Mouse (Mus musculus) liver, embryonic 16.5 days (tissue): ENCODE data around the gene Zfp568. TPM values are rescaled to one million over a fixed set of nuclear protein-coding genes. Genes with fewer than 3 reads are reported as not detected.

Experiments
- ATAC-seq: fragments of 200-750 bp; cut with Nextera tagmentation; 2 replicates; pipeline ENCODE4 v1.8.0; 2017; ENCODE audit warnings: low read depth, mild to moderate bottlenecking, moderate number of reproducible peaks, moderate library complexity
- H3K27ac ChIP-seq: fragments of 300-500 bp; sonication (generic); 2 replicates; pipeline ENCODE4 v1.5.1; 2014; ENCODE audit warnings: mild to moderate bottlenecking, low read length
- H3K27me3 ChIP-seq: fragments of 300-500 bp; sonication (generic); 2 replicates; pipeline ENCODE4 v1.6.1; 2014; ENCODE audit warnings: low read depth, low read length, mixed read lengths; ENCODE audit not compliant: control insufficient read depth, insufficient read depth
- H3K36me3 ChIP-seq: fragments of 300-500 bp; sonication (generic); 2 replicates; pipeline ENCODE4 v1.6.1; 2014; ENCODE audit warnings: mild to moderate bottlenecking; ENCODE audit not compliant: control insufficient read depth, insufficient read depth
- H3K4me1 ChIP-seq: fragments of 300-500 bp; sonication (generic); 2 replicates; pipeline ENCODE4 v1.6.1; 2014; ENCODE audit warnings: low read depth, low read length, mixed read lengths; ENCODE audit not compliant: control insufficient read depth
- H3K4me2 ChIP-seq: fragments of 300-500 bp; sonication (generic); 2 replicates; pipeline ENCODE4 v1.6.1; 2014; ENCODE audit warnings: low read depth, low read length, mixed read lengths
- H3K4me3 ChIP-seq: fragments of 300-500 bp; sonication (generic); 2 replicates; pipeline ENCODE4 v1.5.1; 2014; ENCODE audit warnings: low read depth, mild to moderate bottlenecking, low read length
- H3K9ac ChIP-seq: fragments of 300-500 bp; sonication (generic); 2 replicates; pipeline ENCODE4 v1.6.1; 2014; ENCODE audit warnings: low read depth, low read length
- H3K9me3 ChIP-seq: fragments of 300-500 bp; sonication (generic); replicated peaks from 2 replicates; pipeline ENCODE4 v1.6.1; 2016; ENCODE audit warnings: low read length; ENCODE audit not compliant: control insufficient read depth
- WGBS: fragments of 180-500 bp; shearing (Covaris S2); extraction: QIAGEN DNeasy Blood & Tissue Kit; methylation state at CpG from one replicate; pipeline ENCODE4 v1.1.7; 2014; ENCODE audit not compliant: insufficient replicate concordance; 5-methylcytosine and 5-hydroxymethylcytosine counted together
- polyA plus RNA-seq: library from polyadenylated mRNA; unstranded; fragments of >200 nt; fragmentation: Nextera tagmentation; extraction: Ambion mirVana; gene quantifications from 2 replicates; pipeline ENCODE4 v1.2.1, GENCODE M21; 2015

Gene Zfp568
- polyA plus RNA-seq, 1 experiment from 2014 or later: 8.1 TPM

GRCm38 (mm10) chr7:30000601-30001000 lies 16.8 kb downstream of the Zfp568 start:
- WGBS: 61% methylated on average over 5 of the region's 5 CpGs
- H3K27ac ChIP-seq: no peak overlapping the region
- no peaks in the 10 kb centered on the region for H3K9me3 ChIP-seq
- H3K4me3 ChIP-seq: no peak overlapping the region
- ATAC-seq: peak; percentile 71
- no peak overlapping the region for H3K9ac ChIP-seq
- no peaks in the 10 kb centered on the region for H3K27me3 ChIP-seq
- H3K36me3 ChIP-seq: peaks cover 17% of the 10 kb centered on the region
- H3K4me2 ChIP-seq: no peak overlapping the region
- no peaks in the 10 kb centered on the region for H3K4me1 ChIP-seq

- no peak overlapping the region for H3K27ac ChIP-seq
- no peaks in the 10 kb centered on the region for H3K27me3 ChIP-seq
- H3K9ac ChIP-seq: no peak overlapping the region
- H3K4me3 ChIP-seq: no peak overlapping the region
- ATAC-seq: no peak
- 65% methylated on average over 1 of the region's 1 CpGs for WGBS
- H3K9me3 ChIP-seq: no peaks in the 10 kb centered on the region
- no peaks in the 10 kb centered on the region for H3K4me1 ChIP-seq
- no peak overlapping the region for H3K4me2 ChIP-seq
- H3K36me3 ChIP-seq: no peaks in the 10 kb centered on the region; the same call in none of the 2 replicates
Measured at GRCm38 (mm10) chr7:30007601-30008000, 23.8 kb downstream of the Zfp568 start.

GRCm38 (mm10) chr7:30008020-30008690 lies 24.4 kb downstream of the Zfp568 start:
- Histone ChIP-seq H3K9ac (no peak overlapping the region), H3K4me1 (no peaks in the 10 kb centered on the region), H3K27ac (0 out of 2 replicates have a peak overlapping the region, but pooled peaks have one; percentile 14), H3K9me3 (no peaks in the 10 kb centered on the region), H3K27me3 (no peaks in the 10 kb centered on the region), H3K4me2 (no peak overlapping the region), H3K36me3 (no peaks in the 10 kb centered on the region; the same call in none of the 2 replicates), H3K4me3 (no peak overlapping the region)
- no peak for ATAC-seq
- WGBS: 67% methylated on average over 6 of the region's 6 CpGs

- no peak for ATAC-seq
- H3K9ac ChIP-seq: no peak overlapping the region
- no peak overlapping the region for H3K27ac ChIP-seq
- 73% methylated on average over 21 of the region's 21 CpGs for WGBS
- no peaks in the 10 kb centered on the region for H3K9me3 ChIP-seq
- no peaks in the 10 kb centered on the region; the same call in none of the 2 replicates for H3K36me3 ChIP-seq
- H3K27me3 ChIP-seq: no peaks in the 10 kb centered on the region
- no peaks in the 10 kb centered on the region for H3K4me1 ChIP-seq
- H3K4me3 ChIP-seq: no peak overlapping the region
- H3K4me2 ChIP-seq: no peak overlapping the region
Measured at GRCm38 (mm10) chr7:30009321-30010085, 25.7 kb downstream of the Zfp568 start.

- Histone ChIP-seq H3K27me3 (no peaks in the 10 kb centered on the region), H3K4me3 (no peak overlapping the region), H3K36me3 (peaks cover 6% of the 10 kb centered on the region), H3K4me2 (no peak overlapping the region), H3K9ac (no peak overlapping the region), H3K27ac (no peak overlapping the region), H3K4me1 (no peaks in the 10 kb centered on the region), H3K9me3 (no peaks in the 10 kb centered on the region)
- no peak for ATAC-seq
- WGBS: 74% methylated on average over 10 of the region's 10 CpGs
Measured at GRCm38 (mm10) chr7:30010551-30011195, 26.9 kb downstream of the Zfp568 start.

- Histone ChIP-seq H3K4me1 (no peaks in the 10 kb centered on the region), H3K36me3 (peaks cover 14% of the 10 kb centered on the region), H3K9ac (no peak overlapping the region), H3K4me3 (no peak overlapping the region), H3K9me3 (no peaks in the 10 kb centered on the region), H3K27me3 (no peaks in the 10 kb centered on the region), H3K27ac (no peak overlapping the region), H3K4me2 (no peak overlapping the region)
- no peak for ATAC-seq
- WGBS: 77% methylated on average over 4 of the region's 4 CpGs
Measured at GRCm38 (mm10) chr7:30012956-30013363, 29.2 kb downstream of the Zfp568 start.

GRCm38 (mm10) chr7:30017226-30017625 lies 33.5 kb downstream of the Zfp568 start:
- WGBS: 72% methylated on average over 6 of the region's 6 CpGs
- ATAC-seq: no peak
- Histone ChIP-seq H3K9me3 (no peaks in the 10 kb centered on the region), H3K4me2 (no peak overlapping the region), H3K4me1 (no peaks in the 10 kb centered on the region), H3K27me3 (no peaks in the 10 kb centered on the region), H3K4me3 (no peak overlapping the region), H3K9ac (no peak overlapping the region), H3K36me3 (peaks cover 22% of the 10 kb centered on the region), H3K27ac (no peak overlapping the region)

GRCm38 (mm10) chr7:30019543-30019942 lies 35.8 kb downstream of the Zfp568 start:
- no peak overlapping the region for H3K27ac ChIP-seq
- H3K9ac ChIP-seq: no peak overlapping the region
- no peak overlapping the region for H3K4me3 ChIP-seq
- peaks cover under 1% of the 10 kb centered on the region for H3K4me1 ChIP-seq
- no peak overlapping the region for H3K4me2 ChIP-seq
- no peaks in the 10 kb centered on the region for H3K27me3 ChIP-seq
- no peaks in the 10 kb centered on the region for H3K9me3 ChIP-seq
- H3K36me3 ChIP-seq: peaks cover 37% of the 10 kb centered on the region
- no peak for ATAC-seq
- WGBS: 88% methylated on average over 2 of the region's 2 CpGs

GRCm38 (mm10) chr7:30023324-30023723 lies 39.6 kb downstream of the Zfp568 start:
- Histone ChIP-seq H3K4me3 (no peak overlapping the region), H3K27ac (no peak overlapping the region), H3K4me1 (peaks cover 3% of the 10 kb centered on the region), H3K36me3 (peaks cover 22% of the 10 kb centered on the region), H3K27me3 (no peaks in the 10 kb centered on the region), H3K4me2 (no peak overlapping the region), H3K9ac (no peak overlapping the region), H3K9me3 (no peaks in the 10 kb centered on the region)
- ATAC-seq: no peak
- 81% methylated on average over 9 of the region's 9 CpGs for WGBS
